Mouse (Mus musculus): Measurements from ENCODE around the gene Casz1.

Gene Casz1

DNA sequence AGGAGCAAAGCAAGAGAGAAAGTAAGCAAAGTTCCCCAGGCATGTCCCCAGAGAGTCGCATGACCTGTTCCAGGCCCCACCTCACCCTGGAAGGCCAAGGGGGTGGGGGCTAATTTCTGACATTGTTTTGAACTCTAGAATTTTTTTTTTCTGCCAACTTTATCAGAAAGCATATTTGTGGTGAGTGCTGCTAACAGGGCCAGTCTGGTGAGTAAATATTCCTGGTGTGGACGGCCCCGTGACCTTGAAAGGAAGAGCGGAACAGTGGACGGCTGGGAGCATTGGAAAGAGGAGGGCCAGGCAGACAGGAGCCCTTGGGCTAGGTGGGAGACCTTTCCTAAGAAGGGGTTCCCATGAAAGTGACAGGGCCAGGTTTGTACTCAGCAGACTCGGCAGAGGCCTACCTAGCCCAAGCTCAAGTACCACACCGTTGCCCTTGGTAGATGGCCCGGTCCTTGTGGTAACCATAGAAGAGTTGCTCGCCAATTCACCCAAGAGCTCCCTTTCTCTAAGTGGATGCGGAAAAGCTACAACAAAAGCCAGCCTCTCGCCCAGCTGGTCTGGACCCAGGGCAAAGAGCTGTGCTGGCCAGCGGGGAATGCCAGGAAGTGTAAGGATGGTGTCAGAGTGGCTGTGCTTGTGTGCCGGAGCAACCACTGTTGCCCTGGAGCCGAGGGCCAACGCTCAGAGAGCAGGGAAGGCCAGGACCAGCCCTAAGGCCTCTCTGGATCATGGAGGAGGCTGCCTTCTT is 104.7 kb downstream of the Casz1 start:
- DNase-seq, result no peak

DNA sequence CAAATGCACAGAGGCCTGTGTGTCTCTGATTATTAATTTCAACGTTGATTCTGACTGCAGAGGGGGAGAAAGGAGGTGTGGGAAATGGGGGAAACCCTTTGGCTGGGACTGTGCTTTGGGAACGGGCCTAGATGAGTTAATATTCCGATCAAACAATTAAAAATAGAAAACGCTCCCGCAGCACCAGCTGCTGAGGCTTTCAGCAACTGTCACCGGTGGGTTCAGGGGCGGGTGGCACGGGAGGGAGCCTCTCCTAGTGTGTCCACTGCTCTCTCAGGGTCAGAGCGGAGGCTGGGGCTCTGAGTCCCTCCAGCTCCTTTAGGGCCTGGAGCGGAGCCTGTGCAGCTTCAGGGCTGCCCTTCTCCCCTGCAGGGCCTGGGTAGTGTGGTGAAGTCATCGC is 105.3 kb downstream of the Casz1 start:
- no peak for DNase-seq

GRCm38 (mm10) chr4:148912134-148912533 is 107.9 kb downstream of the Casz1 start:
- no peak for DNase-seq

GRCm38 (mm10) chr4:148912826-148913590 is 108.8 kb downstream of the Casz1 start:
- DNase-seq, result no peak

GRCm38 (mm10) chr4:148914863-148915622 is 110.8 kb downstream of the Casz1 start:
- DNase-seq, result peak; percentile 64

DNA sequence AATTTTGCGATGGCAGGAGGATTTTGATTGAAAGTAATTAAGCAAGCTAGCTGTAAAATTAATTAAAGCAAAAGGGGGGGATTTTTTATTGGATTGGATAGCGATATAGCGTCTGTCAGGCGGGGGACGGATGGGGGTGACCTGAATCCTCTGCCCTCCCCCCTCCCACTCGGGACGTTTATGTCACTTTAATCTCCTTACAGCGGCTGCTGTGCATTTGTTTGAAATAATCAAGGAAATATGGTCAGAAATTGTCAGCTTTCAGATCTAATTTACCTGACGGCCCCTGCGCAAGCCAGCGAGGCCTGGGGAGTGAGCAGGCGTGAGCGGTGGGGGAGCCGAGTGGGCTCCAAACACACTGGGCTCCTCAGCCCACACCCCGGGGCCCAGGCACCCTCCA is 111.6 kb downstream of the Casz1 start:
- DNase-seq, result no peak

DNA sequence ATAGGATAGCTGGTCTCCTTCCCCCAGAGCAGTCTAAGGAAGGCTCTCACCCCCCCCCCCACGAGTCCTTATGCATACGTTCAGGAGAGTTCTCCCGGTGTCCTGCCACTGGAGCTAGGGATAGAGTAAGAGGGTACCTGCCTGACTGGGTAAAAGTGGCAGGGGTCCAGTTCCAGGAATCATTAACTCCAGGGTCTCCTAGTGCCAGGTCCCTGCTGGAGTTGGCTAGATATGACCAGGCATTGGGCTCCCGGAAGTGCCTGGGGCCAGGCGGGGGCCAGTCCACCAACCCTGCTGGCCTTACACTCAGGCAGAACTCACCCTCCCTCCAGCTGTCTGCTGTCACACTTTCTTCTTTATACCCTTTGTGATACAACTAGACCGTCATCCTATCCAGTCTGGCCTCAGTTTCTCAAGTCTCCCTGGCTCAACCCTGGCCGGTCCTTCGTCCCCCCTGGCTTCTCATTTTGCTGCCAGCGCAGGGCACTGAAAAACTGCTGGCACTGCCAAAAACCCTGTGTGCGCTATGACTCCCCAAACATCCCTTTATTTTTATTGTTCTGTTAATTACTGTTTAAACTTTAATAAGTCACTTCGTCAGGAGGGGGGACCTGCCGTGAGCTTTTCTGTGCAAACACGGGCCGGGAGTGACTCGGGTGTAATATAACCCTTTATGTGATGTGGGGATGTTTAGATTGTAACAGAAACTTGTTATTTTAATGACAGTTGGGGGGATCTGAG is 114.6 kb downstream of the Casz1 start:
- peak; percentile 72 for DNase-seq

DNA sequence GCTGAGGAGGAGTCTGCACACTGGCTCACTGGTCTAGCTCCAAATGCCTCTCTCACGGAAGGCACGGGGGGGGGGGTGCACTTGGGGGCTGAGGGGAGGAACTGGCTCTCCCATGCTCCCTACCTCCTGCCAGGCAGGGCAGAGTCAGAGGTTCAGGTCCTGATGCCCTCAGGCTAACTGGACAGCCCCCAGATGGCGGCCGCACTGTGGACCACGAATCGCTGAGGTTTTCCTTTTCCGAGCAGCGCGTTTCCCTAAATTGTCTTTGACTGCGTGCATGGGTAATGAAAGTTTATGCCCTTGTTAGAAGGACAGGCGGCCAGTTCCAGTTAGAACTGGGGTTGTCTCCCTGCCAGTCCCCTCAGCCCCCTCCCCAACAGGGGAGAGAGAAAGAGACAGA is 116.4 kb downstream of the Casz1 start:
- DNase-seq, result peak; percentile 64

- DNase-seq, result peak; percentile 57
These were observed 118.0 kb downstream of the Casz1 start for GRCm38 (mm10) chr4:148922221-148922700.

- no peak for DNase-seq
These were observed 119.2 kb downstream of the Casz1 start for GRCm38 (mm10) chr4:148923414-148923813.

- no peak for DNase-seq
These were observed 119.7 kb downstream of the Casz1 start for GRCm38 (mm10) chr4:148923976-148924375.

DNA sequence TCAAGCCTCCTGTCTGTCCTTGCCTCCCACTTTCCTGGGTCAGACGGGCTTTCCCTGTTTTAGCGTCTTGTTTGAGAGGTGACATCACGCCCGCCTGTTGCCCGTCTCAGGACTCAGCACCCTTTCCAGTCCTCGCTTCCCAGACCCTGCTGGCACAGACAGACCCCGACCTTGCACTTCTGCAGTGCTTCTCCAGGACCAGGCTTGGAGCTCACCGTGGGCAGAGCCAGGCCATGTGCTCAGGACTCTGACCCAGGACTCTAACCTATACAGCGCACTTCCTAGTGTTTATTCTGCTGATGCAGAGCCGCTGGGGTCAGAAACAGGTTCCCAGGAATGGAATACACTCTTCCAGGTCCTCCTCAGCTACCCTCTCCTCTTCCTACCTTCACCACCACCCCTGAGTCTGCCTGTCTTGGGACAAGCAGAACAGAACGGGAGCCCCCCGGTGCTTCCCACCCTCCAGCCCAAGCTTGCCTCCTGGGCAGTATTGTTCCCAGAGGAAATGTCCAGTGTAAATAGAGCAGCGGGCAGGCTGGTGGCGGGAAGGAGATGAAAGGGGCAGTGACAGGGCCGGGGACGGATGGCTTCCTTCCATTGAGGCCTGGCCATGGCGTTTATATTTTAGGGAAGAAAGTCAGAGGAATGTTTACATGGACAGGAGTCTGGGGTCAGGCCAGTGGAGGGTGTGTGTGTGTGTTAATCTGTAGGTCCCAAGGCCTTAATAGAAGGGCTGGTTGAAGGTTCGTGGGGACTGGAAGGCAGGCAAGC is 121.5 kb downstream of the Casz1 start:
- DNase-seq, result peak; percentile 49

GRCm38 (mm10) chr4:148926459-148926858 is 122.2 kb downstream of the Casz1 start:
- no peak for DNase-seq

DNA sequence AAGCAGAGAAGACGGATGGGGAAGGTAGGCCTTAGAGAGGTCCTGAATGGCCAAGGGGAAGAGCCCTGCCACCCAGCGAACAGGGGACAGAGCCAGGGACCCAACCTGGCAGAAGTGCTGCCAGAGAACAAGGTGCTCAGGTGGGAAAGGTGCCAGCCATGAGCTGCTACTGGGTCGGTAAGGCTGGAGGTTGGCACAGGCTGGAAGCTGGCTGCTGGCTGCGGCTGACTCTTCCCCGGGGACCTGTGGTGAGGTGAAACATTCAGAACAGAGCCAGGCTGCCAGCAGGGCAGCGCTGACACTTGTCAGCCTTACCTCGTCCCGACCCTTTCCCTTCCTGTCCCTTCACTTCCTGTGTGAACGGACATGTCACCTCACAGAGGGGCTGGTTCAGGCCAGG is 124.1 kb downstream of the Casz1 start:
- DNase-seq, result peak; percentile 74

DNA sequence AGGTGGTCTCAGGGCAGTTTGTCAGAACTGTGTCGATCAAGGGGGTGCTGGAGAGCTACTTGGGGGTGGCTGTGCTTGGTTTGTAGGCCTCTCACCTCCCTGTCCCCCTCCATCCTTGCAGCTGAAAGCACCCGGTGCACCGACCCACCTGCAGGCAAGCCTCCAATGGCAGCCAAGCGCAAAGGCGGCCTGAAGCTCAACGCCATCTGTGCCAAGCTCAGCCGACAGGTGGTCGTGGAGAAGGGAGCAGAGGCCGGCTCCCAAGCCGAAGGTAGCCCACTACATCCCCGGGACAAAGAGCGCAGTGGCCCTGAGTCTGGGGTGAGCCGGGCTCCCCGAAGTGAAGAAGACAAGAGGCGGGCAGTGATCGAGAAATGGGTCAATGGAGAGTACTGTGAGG is 124.6 kb downstream of the Casz1 start:
- no peak for DNase-seq

DNA sequence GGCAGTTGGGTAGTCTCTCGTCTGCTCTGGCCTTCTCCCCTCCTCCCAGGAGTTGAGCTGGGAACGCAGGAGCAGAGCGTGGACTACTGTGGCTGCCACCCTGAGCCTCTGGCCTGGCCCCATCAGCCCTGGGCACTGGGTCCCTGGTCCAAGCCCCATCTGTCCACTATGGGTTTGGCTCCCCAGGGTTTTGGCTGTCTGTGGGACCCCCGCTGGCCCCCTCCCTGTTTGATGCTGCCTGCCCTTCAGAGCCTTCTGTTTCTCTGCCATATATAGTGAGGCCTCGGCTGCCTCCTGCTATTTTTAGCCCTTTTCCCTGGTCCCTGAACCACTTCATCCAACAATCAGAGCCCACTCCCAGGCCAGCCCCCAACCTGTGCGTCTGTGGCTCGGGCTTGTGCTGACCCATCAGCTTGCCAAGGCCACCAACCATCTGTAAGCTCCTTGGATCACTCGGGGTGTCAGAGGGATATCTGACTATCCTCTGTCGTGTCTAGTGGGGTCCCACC is 126.5 kb downstream of the Casz1 start:
- no peak for DNase-seq

GRCm38 (mm10) chr4:148933109-148933508 is 128.9 kb downstream of the Casz1 start:
- no peak for DNase-seq

- no peak for DNase-seq
These were observed 131.0 kb downstream of the Casz1 start for GRCm38 (mm10) chr4:148935211-148935610.

DNA sequence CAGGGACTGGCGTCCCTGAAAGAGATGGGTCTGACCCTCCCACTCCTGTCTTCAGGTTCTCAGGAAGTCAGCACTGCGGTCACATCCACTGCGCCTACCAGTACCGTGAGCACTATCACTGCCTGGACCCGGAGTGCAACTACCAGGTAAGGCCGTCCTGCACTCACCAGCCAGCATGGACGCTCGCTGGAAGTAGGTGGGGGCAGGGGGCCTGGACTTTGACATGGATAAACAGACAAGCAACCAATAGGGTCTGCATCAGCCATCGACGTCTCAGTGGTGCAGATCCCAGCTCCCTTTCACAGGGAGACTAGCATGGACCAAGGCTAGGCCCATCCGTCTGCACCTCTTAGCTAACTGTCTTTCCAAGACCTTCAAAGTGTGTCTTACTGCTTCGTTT is 131.9 kb downstream of the Casz1 start:
- no peak for DNase-seq

GRCm38 (mm10) chr4:148936727-148937126 is 132.5 kb downstream of the Casz1 start:
- no peak for DNase-seq

GRCm38 (mm10) chr4:148938546-148938945 is 134.3 kb downstream of the Casz1 start:
- no peak for DNase-seq

All from kidney, adult 18-20 months (tissue).